Mouse (Mus musculus): ENCODE results near the gene Col6a1.

Gene Col6a1

GRCm38 (mm10) chr10:76724231-76724736 lies 1.7 kb downstream of the Col6a1 start:
- no peak for DNase-seq (ENCODE audit: low spot score in 2 of 2)

- no peak for DNase-seq (ENCODE audit: low spot score in 2 of 2)
Observed at GRCm38 (mm10) chr10:76722751-76723450, 3.1 kb downstream of the Col6a1 start.

- DNase-seq (ENCODE audit: low spot score in 2 of 2): no peak
Observed at GRCm38 (mm10) chr10:76721746-76722145, 4.2 kb downstream of the Col6a1 start.

- no peak for DNase-seq (ENCODE audit: low spot score in 2 of 2)
Observed at GRCm38 (mm10) chr10:76721216-76721615, 4.8 kb downstream of the Col6a1 start.

GRCm38 (mm10) chr10:76717631-76718030 lies 8.3 kb downstream of the Col6a1 start:
- no peak for DNase-seq (ENCODE audit: low spot score in 2 of 2)

GRCm38 (mm10) chr10:76717026-76717425 lies 8.9 kb downstream of the Col6a1 start:
- no peak for DNase-seq (ENCODE audit: low spot score in 2 of 2)

GRCm38 (mm10) chr10:76714303-76714702 lies 11.7 kb downstream of the Col6a1 start:
- peak in 1 of 2 experiments; percentile 13 for DNase-seq (ENCODE audit: low spot score in 2 of 2)

- DNase-seq (ENCODE audit: low spot score in 2 of 2): no peak
Observed at GRCm38 (mm10) chr10:76712500-76712899, 13.5 kb downstream of the Col6a1 start.

- no peak for DNase-seq (ENCODE audit: low spot score in 2 of 2)
Observed at GRCm38 (mm10) chr10:76711331-76711730, 14.6 kb downstream of the Col6a1 start.

- no peak for DNase-seq (ENCODE audit: low spot score in 2 of 2)
Observed at GRCm38 (mm10) chr10:76708465-76708864, 17.5 kb downstream of the Col6a1 start.

GRCm38 (mm10) chr10:76707584-76707983 lies 18.4 kb downstream of the Col6a1 start:
- no peak for DNase-seq (ENCODE audit: low spot score in 2 of 2)

- DNase-seq (ENCODE audit: low spot score in 2 of 2): no peak
Observed at GRCm38 (mm10) chr10:76707001-76707400, 19.0 kb downstream of the Col6a1 start.

GRCm38 (mm10) chr10:76704358-76704757 lies 21.6 kb downstream of the Col6a1 start:
- DNase-seq (ENCODE audit: low spot score in 2 of 2): no peak

GRCm38 (mm10) chr10:76701446-76701845 lies 24.5 kb downstream of the Col6a1 start:
- no peak for DNase-seq (ENCODE audit: low spot score in 2 of 2)

- DNase-seq (ENCODE audit: low spot score in 2 of 2): no peak
Observed at GRCm38 (mm10) chr10:76699816-76700215, 26.2 kb downstream of the Col6a1 start.

- DNase-seq (ENCODE audit: low spot score in 2 of 2): no peak
Observed at GRCm38 (mm10) chr10:76695283-76695885, 30.6 kb downstream of the Col6a1 start.

GRCm38 (mm10) chr10:76694765-76695164 lies 31.2 kb downstream of the Col6a1 start:
- DNase-seq (ENCODE audit: low spot score in 2 of 2): no peak

- no peak for DNase-seq (ENCODE audit: low spot score in 2 of 2)
Observed at GRCm38 (mm10) chr10:76693446-76693845, 32.5 kb downstream of the Col6a1 start.

- no peak for DNase-seq (ENCODE audit: low spot score in 2 of 2)
Observed at GRCm38 (mm10) chr10:76685451-76686017, 40.4 kb downstream of the Col6a1 start.

- DNase-seq (ENCODE audit: low spot score in 2 of 2): no peak
Observed at GRCm38 (mm10) chr10:76683977-76684376, 42.0 kb downstream of the Col6a1 start.

- no peak for DNase-seq (ENCODE audit: low spot score in 2 of 2)
Observed at GRCm38 (mm10) chr10:76683461-76683860, 42.5 kb downstream of the Col6a1 start.

- no peak for DNase-seq (ENCODE audit: low spot score in 2 of 2)
Observed at GRCm38 (mm10) chr10:76681882-76682281, 44.1 kb downstream of the Col6a1 start.

Measured in frontal cortex, postnatal 36 days (tissue).